Mouse (Mus musculus) ES-E14 (cell line): ENCODE data around the gene Tmco4.

Experiments
- CHD2 ChIP-seq: IDR thresholded peaks from 2 replicates; pipeline ENCODE4 v1.6.1; 2014; ENCODE audit warnings: mild to moderate bottlenecking, low read depth, low read length, inconsistent platforms
- HCFC1 ChIP-seq: IDR thresholded peaks from 2 replicates; pipeline ENCODE4 v1.6.1; 2012; ENCODE audit warnings: low read length, inconsistent platforms, borderline replicate concordance; ENCODE audit not compliant: insufficient read depth
- ZC3H11A ChIP-seq: IDR thresholded peaks from 2 replicates; pipeline ENCODE4 v1.6.1; 2012; ENCODE audit warnings: low read depth, mild to moderate bottlenecking, inconsistent platforms, low read length, borderline replicate concordance
- ZNF384 ChIP-seq: IDR thresholded peaks from 2 replicates; pipeline ENCODE4 v1.6.1; 2012; ENCODE audit warnings: low read depth, low read length, inconsistent platforms

GRCm38 (mm10) chr4:139086984-139087383 lies 114.3 kb downstream of the Tmco4 start:
- no peak for TF ChIP-seq ZNF384
- no peak for TF ChIP-seq CHD2
- TF ChIP-seq HCFC1: no peak
- no peak for TF ChIP-seq ZC3H11A
